Mouse (Mus musculus) left cerebral cortex, postnatal 36 days (tissue): ENCODE results near the gene Pgbd5. TPM values are rescaled to one million over a fixed set of nuclear protein-coding genes. Genes with fewer than 3 reads are reported as not detected.

Source experiments
- DNase-seq, 2 experiments: peaks; one replicate each; pipeline ENCODE4 v3.0.0; 2021 to 2022; ENCODE audit warnings: low spot score in 2 of 2, mixed read lengths in 1 of 2
- intact Hi-C: fragments of 180-260 bp; cut with DNase I; formaldehyde crosslinking; loops from one replicate; pipeline ENCODE4 v1.15.1; 2025
- total RNA-seq, 2 experiments: library from RNA; stranded (reverse); gene quantifications; 2 replicates each; pipeline ENCODE4 v1.2.3; 2021

The Pgbd5 gene
- total RNA-seq, 2 experiments from 2014 or later: 211 to 220 TPM

- intact Hi-C loops: no loop called here
Observed at GRCm38 (mm10) chr8:124368213-124368612, 71.2 kb downstream of the Pgbd5 start.

GRCm38 (mm10) chr8:124363337-124363736 is 76.1 kb downstream of the Pgbd5 start:
- intact Hi-C loops: no loop called here

More at GRCm38 (mm10) chr8:124368213-124368612, 71.2 kb downstream of the Pgbd5 start:
- DNase-seq: peak in 1 of 2 experiments; percentile 62

GRCm38 (mm10) chr8:124362589-124362988 is 76.9 kb downstream of the Pgbd5 start:
- no peak for DNase-seq
- intact Hi-C loops: no loop called here

More at GRCm38 (mm10) chr8:124363337-124363736, 76.1 kb downstream of the Pgbd5 start:
- no peak for DNase-seq

- intact Hi-C loops: no loop called here
- no peak for DNase-seq
Observed at GRCm38 (mm10) chr8:124361773-124362427, 77.6 kb downstream of the Pgbd5 start.

GRCm38 (mm10) chr8:124360911-124361310 is 78.5 kb downstream of the Pgbd5 start:
- no peak for DNase-seq
- intact Hi-C loops: no loop called here

GRCm38 (mm10) chr8:124351636-124352035 is 87.8 kb downstream of the Pgbd5 start:
- no peak for DNase-seq
- intact Hi-C loops: no loop called here

- intact Hi-C loops: loop anchor here (1.0 to 10.0 kb wide), 3 partner anchors 117 to 425 kb away; partner anchors contain the start of gene Galnt2
Observed at GRCm38 (mm10) chr8:124349663-124350062, 89.8 kb downstream of the Pgbd5 start.

GRCm38 (mm10) chr8:124348087-124348486 is 91.4 kb downstream of the Pgbd5 start:
- intact Hi-C loops: loop anchor here (5.0 to 10.0 kb wide), 2 partner anchors 116 to 423 kb away; partner anchors contain the start of gene Galnt2
- no peak for DNase-seq

More at GRCm38 (mm10) chr8:124349663-124350062, 89.8 kb downstream of the Pgbd5 start:
- DNase-seq: peak; percentile 75 to 83

- intact Hi-C loops: loop anchor here (5.0 to 10.0 kb wide), 2 partner anchors 115 to 422 kb away; partner anchors contain the start of gene Galnt2
- peak; percentile 33 to 46 for DNase-seq
Observed at GRCm38 (mm10) chr8:124346852-124347523, 92.5 kb downstream of the Pgbd5 start.

- no peak for DNase-seq
- intact Hi-C loops: loop anchor here (5.0 to 10.0 kb wide), 2 partner anchors 113 to 420 kb away; partner anchors contain the start of gene Galnt2
Observed at GRCm38 (mm10) chr8:124345098-124345497, 94.4 kb downstream of the Pgbd5 start.

- intact Hi-C loops: loop anchor here (10.0 kb wide), 1 partner anchor 419 kb away; no protein-coding TSS in a partner anchor
- no peak for DNase-seq
Observed at GRCm38 (mm10) chr8:124343991-124344390, 95.5 kb downstream of the Pgbd5 start.

GRCm38 (mm10) chr8:124343151-124343550 is 96.3 kb downstream of the Pgbd5 start:
- intact Hi-C loops: loop anchor here (10.0 kb wide), 1 partner anchor 418 kb away; no protein-coding TSS in a partner anchor
- peak in 1 of 2 experiments; percentile 48 for DNase-seq

GRCm38 (mm10) chr8:124340360-124341068 is 98.9 kb downstream of the Pgbd5 start:
- intact Hi-C loops: loop anchor here (10.0 kb wide), 1 partner anchor 416 kb away; no protein-coding TSS in a partner anchor

GRCm38 (mm10) chr8:124339742-124340141 is 99.7 kb downstream of the Pgbd5 start:
- intact Hi-C loops: loop anchor here (10.0 kb wide), 1 partner anchor 415 kb away; no protein-coding TSS in a partner anchor
- no peak for DNase-seq

More at GRCm38 (mm10) chr8:124340360-124341068, 98.9 kb downstream of the Pgbd5 start:
- DNase-seq: no peak

GRCm38 (mm10) chr8:124336302-124336701 is 103.2 kb downstream of the Pgbd5 start:
- intact Hi-C loops: no loop called here
- no peak for DNase-seq

- intact Hi-C loops: no loop called here
- DNase-seq: no peak
Observed at GRCm38 (mm10) chr8:124331706-124332105, 107.8 kb downstream of the Pgbd5 start.

- DNase-seq: no peak
- intact Hi-C loops: no loop called here
Observed at GRCm38 (mm10) chr8:124331094-124331493, 108.4 kb downstream of the Pgbd5 start.

- intact Hi-C loops: no loop called here
- no peak for DNase-seq
Observed at GRCm38 (mm10) chr8:124330433-124330832, 109.0 kb downstream of the Pgbd5 start.

GRCm38 (mm10) chr8:124329690-124330089 is 109.8 kb downstream of the Pgbd5 start:
- intact Hi-C loops: no loop called here
- no peak for DNase-seq

GRCm38 (mm10) chr8:124328259-124328658 is 111.2 kb downstream of the Pgbd5 start:
- no peak for DNase-seq
- intact Hi-C loops: no loop called here
